Mouse (Mus musculus) left cerebral cortex, adult 18-20 months (tissue): ENCODE measurements around the gene 4930430A15Rik. TPM values are rescaled to one million over a fixed set of nuclear protein-coding genes. Genes with fewer than 3 reads are reported as not detected.

Source experiments
- DNase-seq, 2 experiments: peaks; one replicate each; pipeline ENCODE4 v3.0.0; 2021 to 2022; ENCODE audit warnings: low spot score in 2 of 2, mixed read lengths in 1 of 2
- long read RNA-seq, 2 experiments: library from polyadenylated mRNA; stranded (forward); transcript quantifications; one replicate each; pipeline ENCODE4 v2.0.0; 2021
- total RNA-seq, 2 experiments: library from RNA; stranded (reverse); gene quantifications; 2 replicates each; pipeline ENCODE4 v1.2.3; 2021

Gene 4930430A15Rik
- total RNA-seq = not detected
- long read RNA-seq, experiment 1 = 0 reads
- long read RNA-seq, experiment 2 = 0 reads

- no peak for DNase-seq
Measured at GRCm38 (mm10) chr2:111229502-111229901, at the start of gene 4930430A15Rik. TSS of gene 4930430A15Rik (minus strand) at chr2:111229602.

GRCm38 (mm10) chr2:111274006-111274405 lies 44.6 kb upstream of the 4930430A15Rik start, which contains the start of gene Olfr1277:
TSS of gene Olfr1277 (minus strand) at chr2:111274106.
- no peak for DNase-seq

GRCm38 (mm10) chr2:111254216-111254615 lies 24.8 kb upstream of the 4930430A15Rik start, which contains the start of gene Olfr1276:
TSS of gene Olfr1276 (plus strand) at chr2:111254516.
- no peak for DNase-seq

DNA sequence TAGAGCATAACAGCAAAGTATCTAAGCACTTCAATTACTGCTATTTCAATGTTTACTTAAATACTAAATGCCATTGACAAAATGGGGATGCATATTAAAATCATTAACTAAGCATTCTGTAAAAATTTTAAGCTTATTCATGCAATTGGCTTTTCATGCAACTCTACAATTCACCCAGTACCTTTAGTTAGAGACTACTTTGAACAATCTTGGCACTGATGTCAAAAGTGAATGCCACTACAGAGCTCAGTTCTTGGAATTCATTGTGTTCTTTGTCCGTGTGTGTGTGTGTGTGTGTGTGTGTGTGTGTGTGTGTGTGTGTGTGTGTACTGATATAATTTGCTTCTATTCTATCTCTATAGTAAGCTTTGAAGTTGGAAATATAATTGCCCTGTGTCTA lies 5.8 kb upstream of the 4930430A15Rik start, which contains the start of gene Olfr1275:
Olfr1275 (minus strand) TSS at position 101 of the 400 bp plus-strand sequence.
- DNase-seq = no peak

DNA sequence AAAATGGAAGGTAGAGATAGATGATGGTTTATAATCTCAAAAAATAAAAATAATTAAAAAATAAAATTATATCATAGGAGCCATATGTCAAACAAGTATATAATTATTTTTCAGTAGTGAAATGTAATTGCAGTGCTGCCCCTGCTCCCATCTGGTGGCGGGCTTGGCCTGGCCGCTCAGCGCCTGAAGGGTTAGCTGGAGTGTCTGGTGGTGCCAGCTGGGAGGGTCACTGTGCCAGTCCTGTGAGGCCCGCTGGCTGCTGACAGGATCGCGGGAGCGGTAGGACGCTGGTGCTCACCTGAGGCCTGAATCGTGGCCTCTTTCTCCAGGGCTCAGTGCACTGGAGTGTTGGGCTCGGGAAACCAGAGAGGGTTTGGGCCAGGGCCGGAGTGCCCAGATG lies 47.3 kb downstream of the 4930430A15Rik start:
- no peak for DNase-seq

- DNase-seq = no peak
Measured at GRCm38 (mm10) chr2:111152836-111153235, 76.6 kb downstream of the 4930430A15Rik start, which contains the start of gene Gm15130. TSS of gene Gm15130 (minus strand) at chr2:111152936.

GRCm38 (mm10) chr2:111135739-111136138 lies 93.7 kb downstream of the 4930430A15Rik start:
- no peak for DNase-seq

Other genes with a start within 250 kb of the 4930430A15Rik start
- gene Gm13941, start 123.6 kb downstream of the 4930430A15Rik start, total RNA-seq = not detected
- not detected for gene Gm15130, start 76.7 kb downstream of the 4930430A15Rik start, total RNA-seq
- not detected for gene Olfr1275, start 5.7 kb upstream of the 4930430A15Rik start, total RNA-seq
- not detected for gene Olfr1276, start 24.9 kb upstream of the 4930430A15Rik start, total RNA-seq
- gene Olfr1277, start 44.5 kb upstream of the 4930430A15Rik start, total RNA-seq = not detected
- not detected for gene Olfr1278, start 60.5 kb upstream of the 4930430A15Rik start, total RNA-seq
- gene Olfr1279, start 71.0 kb upstream of the 4930430A15Rik start, total RNA-seq = not detected
- not detected for gene Olfr1280, start 84.4 kb upstream of the 4930430A15Rik start, total RNA-seq
- not detected for gene Olfr1281, start 96.9 kb upstream of the 4930430A15Rik start, total RNA-seq
- gene Olfr1282, start 106.5 kb upstream of the 4930430A15Rik start, total RNA-seq = not detected
- not detected for gene Olfr1283, start 137.2 kb upstream of the 4930430A15Rik start, total RNA-seq
- not detected for gene Olfr1284, start 145.9 kb upstream of the 4930430A15Rik start, total RNA-seq
- not detected for gene Olfr1286, start 193.5 kb upstream of the 4930430A15Rik start, total RNA-seq
- not detected for gene Olfr1287, start 219.5 kb upstream of the 4930430A15Rik start, total RNA-seq
- gene Olfr1288, start 244.5 kb upstream of the 4930430A15Rik start, total RNA-seq = not detected